ENCODE assay signal across 8 mouse cellular contexts in genomic region chr14:16250099-16250498, GRCm38 (mm10). TPM values are rescaled to one million over a fixed set of nuclear protein-coding genes. Genes with fewer than 3 reads are reported as not detected.
DNase-seq lines count a peak whose midpoint lies in the region; ATAC-seq and TF ChIP-seq lines count a peak whose summit lies in the region.

No protein-coding gene starts in this region.

- peak overlapping the region; percentile 99 for H3K9ac ChIP-seq in heart, embryonic 16.5 days (ENCODE audit: low read length)
- peak overlapping the region; percentile 86 for H3K9ac ChIP-seq in hindbrain, embryonic 14.5 days
- H3K9ac ChIP-seq in midbrain, embryonic 13.5 days (replicated peaks) = peak overlapping the region; percentile 92

- no peak for TF ChIP-seq POLR2A in bone marrow macrophage, adult 2 months (IDR thresholded peaks at IDR 0.05; ENCODE audit: borderline replicate concordance, low read depth, low read length)

- TF ChIP-seq CTCF in bone marrow macrophage, adult 2 months (IDR thresholded peaks at IDR 0.05; ENCODE audit: low read depth, low read length) = no peak

- H3K36me3 ChIP-seq in heart, embryonic 16.5 days (ENCODE audit: control insufficient read depth, insufficient read depth) = peaks cover 7% of the 10 kb centered on the region
- H3K36me3 ChIP-seq in hindbrain, embryonic 14.5 days (replicated peaks; ENCODE audit: control insufficient read depth, insufficient read depth) = peaks cover 1% of the 10 kb centered on the region; the same call in 1 of the 2 replicates
- no peaks in the 10 kb centered on the region for H3K36me3 ChIP-seq in midbrain, embryonic 13.5 days

- no peak overlapping the region; the same call in 1 of the 2 replicates for H3K27ac ChIP-seq in heart, embryonic 16.5 days (ENCODE audit: low read length)
- no peak overlapping the region for H3K27ac ChIP-seq in bone marrow macrophage, adult 2 months (ENCODE audit: insufficient read depth, low read depth, low read length)
- no peak overlapping the region for H3K27ac ChIP-seq in hindbrain, embryonic 14.5 days
- no peak overlapping the region for H3K27ac ChIP-seq in midbrain, embryonic 13.5 days

- H3K4me3 ChIP-seq in heart, embryonic 16.5 days (ENCODE audit: low read length) = peak overlapping the region; percentile 81
- peak overlapping the region; percentile 78 for H3K4me3 ChIP-seq in bone marrow macrophage, adult 2 months (ENCODE audit: insufficient read depth, low read length)
- H3K4me3 ChIP-seq in hindbrain, embryonic 14.5 days (replicated peaks; ENCODE audit: low read length) = peak overlapping the region; percentile 69
- peak overlapping the region; percentile 73 for H3K4me3 ChIP-seq in midbrain, embryonic 13.5 days (replicated peaks)

- DNase-seq in heart, postnatal 36 days = no peak
- no peak for DNase-seq in hindbrain, embryonic 14.5 days (ENCODE audit: low spot score)
- DNase-seq in right cerebral cortex, postnatal 10 days (ENCODE audit: low spot score in 2 of 2) = no peak
- no peak for DNase-seq in kidney, adult 11 months
- no peak for DNase-seq in spleen, postnatal 36 days (ENCODE audit: low spot score in 2 of 2)

- ATAC-seq in heart, embryonic 16.5 days (replicated peaks; ENCODE audit: extremely low read depth, insufficient read depth, low FRiP score) = no peak
- no peak for ATAC-seq in hindbrain, embryonic 14.5 days (ENCODE audit: low FRiP score)
- no peak for ATAC-seq in midbrain, embryonic 13.5 days

- H3K27me3 ChIP-seq in heart, embryonic 16.5 days (ENCODE audit: control insufficient read depth, insufficient read depth, low read length) = no peaks in the 10 kb centered on the region
- H3K27me3 ChIP-seq in hindbrain, embryonic 14.5 days (ENCODE audit: control insufficient read depth, insufficient read depth, low read length) = no peaks in the 10 kb centered on the region
- H3K27me3 ChIP-seq in midbrain, embryonic 13.5 days = no peaks in the 10 kb centered on the region

- H3K4me1 ChIP-seq in heart, embryonic 16.5 days (ENCODE audit: control insufficient read depth, insufficient read depth, low read length) = peaks cover 11% of the 10 kb centered on the region
- peaks cover 12% of the 10 kb centered on the region for H3K4me1 ChIP-seq in bone marrow macrophage, adult 2 months (ENCODE audit: control insufficient read depth, insufficient read depth, low read length)
- peaks cover 7% of the 10 kb centered on the region for H3K4me1 ChIP-seq in hindbrain, embryonic 14.5 days (replicated peaks; ENCODE audit: control insufficient read depth, insufficient read depth, low read length)
- peaks cover 15% of the 10 kb centered on the region for H3K4me1 ChIP-seq in midbrain, embryonic 13.5 days (replicated peaks)

- intact Hi-C loops in heart, postnatal 36 days (cut with DNase I) = no loop called here

- peak overlapping the region; percentile 91 for H3K4me2 ChIP-seq in heart, embryonic 16.5 days (ENCODE audit: low read depth, low read length)
- peak overlapping the region; percentile 93 for H3K4me2 ChIP-seq in hindbrain, embryonic 14.5 days (replicated peaks)
- H3K4me2 ChIP-seq in midbrain, embryonic 13.5 days (replicated peaks) = peak overlapping the region; percentile 74

- H3K9me3 ChIP-seq in heart, embryonic 16.5 days (replicated peaks; ENCODE audit: control insufficient read depth, low read length) = no peaks in the 10 kb centered on the region
- H3K9me3 ChIP-seq in hindbrain, embryonic 14.5 days (ENCODE audit: control insufficient read depth, low read length) = no peaks in the 10 kb centered on the region
- no peaks in the 10 kb centered on the region for H3K9me3 ChIP-seq in midbrain, embryonic 13.5 days

- 67% methylated on average over 3 of the region's 3 CpGs for WGBS in heart, embryonic 16.5 days
- 78% methylated on average over 3 of the region's 3 CpGs for WGBS in hindbrain, embryonic 14.5 days
- 64% methylated on average over 3 of the region's 3 CpGs for WGBS in midbrain, embryonic 13.5 days

RNA-seq across cellular contexts. Expression of gene Oxsm, which starts 0.5 kb away (rescaled TPM):
- polyA plus RNA-seq in heart, embryonic 16.5 days (2015; fragmentation: Nextera tagmentation; extraction: Ambion mirVana) = 4.0 and 4.7 TPM in 2 replicates
- 10 to 100 TPM; 22.0 to 22.9 TPM for total RNA-seq in heart, postnatal 36 days (2021)
- polyA plus RNA-seq in bone marrow macrophage, adult 2 months (2012; ENCODE audit: insufficient read depth, insufficient read length, missing spikeins) = 14.4 and 16.2 TPM in 2 replicates
- 1.5 and 2.0 TPM in 2 replicates for polyA plus RNA-seq in hindbrain, embryonic 14.5 days (2014; fragmentation: Nextera tagmentation; extraction: Ambion mirVana)
- polyA plus RNA-seq in midbrain, embryonic 13.5 days (2015; fragmentation: Nextera tagmentation; extraction: Ambion mirVana) = 1.9 and 2.0 TPM in 2 replicates

RNA-seq across cellular contexts. Expression of gene Ngly1, which starts 1.0 kb away (rescaled TPM):
- polyA plus RNA-seq in heart, embryonic 16.5 days (2015; fragmentation: Nextera tagmentation; extraction: Ambion mirVana) = 30.2 and 32.7 TPM in 2 replicates
- total RNA-seq in heart, postnatal 36 days (2021) = 10 to 100 TPM; 36.7 to 37.1 TPM
- 31.5 and 33.1 TPM in 2 replicates for polyA plus RNA-seq in bone marrow macrophage, adult 2 months (2012; ENCODE audit: insufficient read depth, insufficient read length, missing spikeins)
- 27.8 and 30.6 TPM in 2 replicates for polyA plus RNA-seq in hindbrain, embryonic 14.5 days (2014; fragmentation: Nextera tagmentation; extraction: Ambion mirVana)
- polyA plus RNA-seq in midbrain, embryonic 13.5 days (2015; fragmentation: Nextera tagmentation; extraction: Ambion mirVana) = 24.3 and 26.2 TPM in 2 replicates
